Mouse (Mus musculus) hindbrain, embryonic 12.5 days (tissue): Measurements from ENCODE around the gene 1700088E04Rik. TPM values are rescaled to one million over a fixed set of nuclear protein-coding genes. Genes with fewer than 3 reads are reported as not detected.

ENCODE experiments used
- ATAC-seq: fragments of 200-750 bp; cut with Nextera tagmentation; 2 replicates; pipeline ENCODE4 v1.8.0; 2017; ENCODE audit warnings: moderate TSS enrichment; ENCODE audit not compliant: low FRiP score
- H3K27ac ChIP-seq: fragments of 300-500 bp; sonication (generic); 2 replicates; pipeline ENCODE4 v1.5.1; 2016; ENCODE audit warnings: mild to moderate bottlenecking
- H3K27me3 ChIP-seq: fragments of 300-500 bp; sonication (generic); 2 replicates; pipeline ENCODE4 v1.6.1; 2016; ENCODE audit warnings: mild to moderate bottlenecking
- H3K36me3 ChIP-seq: fragments of 300-500 bp; sonication (generic); 2 replicates; pipeline ENCODE4 v1.6.1; 2016; ENCODE audit warnings: mild to moderate bottlenecking
- H3K4me1 ChIP-seq: fragments of 300-500 bp; sonication (generic); 2 replicates; pipeline ENCODE4 v1.6.1; 2016
- H3K4me2 ChIP-seq: fragments of 300-500 bp; sonication (generic); replicated peaks from 2 replicates; pipeline ENCODE4 v1.6.1; 2016; ENCODE audit warnings: mild to moderate bottlenecking
- H3K4me3 ChIP-seq: fragments of 300-500 bp; sonication (generic); 2 replicates; pipeline ENCODE4 v1.5.1; 2016; ENCODE audit warnings: mild to moderate bottlenecking
- H3K9ac ChIP-seq: fragments of 300-500 bp; sonication (generic); 2 replicates; pipeline ENCODE4 v1.6.1; 2016; ENCODE audit warnings: mild to moderate bottlenecking, moderate library complexity
- H3K9me3 ChIP-seq: fragments of 300-500 bp; sonication (generic); replicated peaks from 2 replicates; pipeline ENCODE4 v1.6.1; 2016; ENCODE audit warnings: mild to moderate bottlenecking
- WGBS: fragments of 180-500 bp; shearing (Covaris S2); methylation state at CpG from one replicate; pipeline ENCODE4 v1.1.7; 2016; 5-methylcytosine and 5-hydroxymethylcytosine counted together
- polyA plus RNA-seq: library from polyadenylated mRNA; unstranded; fragments of >200 nt; fragmentation: Nextera tagmentation; extraction: Ambion mirVana; gene quantifications from 2 replicates; pipeline ENCODE4 v1.2.1, GENCODE M21; 2016

Gene 1700088E04Rik
- polyA plus RNA-seq, result 13.4 and 15.8 TPM in 2 replicates

GRCm38 (mm10) chr15:79140866-79141565 lies at the start of gene 1700088E04Rik, which contains the start of gene Polr2f:
1700088E04Rik (minus strand) TSS chr15:79141253.
Polr2f (plus strand) TSS chr15:79141009.
- Histone ChIP-seq H3K4me3 (peak within 1 kb of the TSS; percentile 58), H3K27ac (no peak within 1 kb of the TSS), H3K36me3 (peaks cover 25% of the 10 kb centered on the region), H3K4me2 (peak within 1 kb of the TSS; percentile 94), H3K4me1 (peaks cover 19% of the 10 kb centered on the region), H3K9ac (peak within 1 kb of the TSS; percentile 77), H3K9me3 (no peaks in the 10 kb centered on the region), H3K27me3 (no peaks in the 10 kb centered on the region; the same call in 1 of the 2 replicates)
- under 1% methylated on average over 57 of the region's 57 CpGs for WGBS
- peak; percentile 91 for ATAC-seq

- no peak overlapping the region for H3K4me3 ChIP-seq
- peaks cover 9% of the 10 kb centered on the region for H3K4me1 ChIP-seq
- H3K36me3 ChIP-seq, result no peaks in the 10 kb centered on the region
- WGBS, result 91% methylated on average over 8 of the region's 8 CpGs
- no peak overlapping the region for H3K27ac ChIP-seq
- H3K4me2 ChIP-seq, result no peak overlapping the region
- no peaks in the 10 kb centered on the region for H3K27me3 ChIP-seq
- no peak overlapping the region for H3K9ac ChIP-seq
- no peak for ATAC-seq
- H3K9me3 ChIP-seq, result no peaks in the 10 kb centered on the region
These were observed 46.8 kb upstream of the 1700088E04Rik start for GRCm38 (mm10) chr15:79187819-79188218.

GRCm38 (mm10) chr15:79185213-79185612 lies 44.2 kb upstream of the 1700088E04Rik start:
- H3K27ac ChIP-seq, result no peak overlapping the region
- no peaks in the 10 kb centered on the region for H3K36me3 ChIP-seq
- no peak overlapping the region for H3K9ac ChIP-seq
- no peak overlapping the region for H3K4me3 ChIP-seq
- WGBS, result 85% methylated on average over 10 of the region's 10 CpGs
- H3K9me3 ChIP-seq, result no peaks in the 10 kb centered on the region
- no peak overlapping the region for H3K4me2 ChIP-seq
- ATAC-seq, result no peak
- no peaks in the 10 kb centered on the region for H3K27me3 ChIP-seq
- H3K4me1 ChIP-seq, result no peaks in the 10 kb centered on the region

GRCm38 (mm10) chr15:79176905-79177304 lies 35.9 kb upstream of the 1700088E04Rik start:
- Histone ChIP-seq H3K27me3 (peaks cover 5% of the 10 kb centered on the region; the same call in 1 of the 2 replicates), H3K36me3 (no peaks in the 10 kb centered on the region), H3K4me1 (peaks cover 17% of the 10 kb centered on the region), H3K4me2 (no peak overlapping the region), H3K4me3 (no peak overlapping the region), H3K9me3 (no peaks in the 10 kb centered on the region), H3K9ac (no peak overlapping the region), H3K27ac (no peak overlapping the region)
- WGBS, result 51% methylated on average over 6 of the region's 6 CpGs
- no peak for ATAC-seq

GRCm38 (mm10) chr15:79166712-79167111 lies 25.7 kb upstream of the 1700088E04Rik start:
- H3K9me3 ChIP-seq, result no peaks in the 10 kb centered on the region
- 41% methylated on average over 8 of the region's 8 CpGs for WGBS
- ATAC-seq, result peak; percentile 60
- peak overlapping the region; percentile 76 for H3K27ac ChIP-seq
- H3K9ac ChIP-seq, result no peak overlapping the region
- 0 out of 2 replicates have a peak overlapping the region, but pooled peaks have one; percentile 8 for H3K4me2 ChIP-seq
- H3K4me3 ChIP-seq, result no peak overlapping the region
- H3K4me1 ChIP-seq, result peaks cover 32% of the 10 kb centered on the region
- H3K27me3 ChIP-seq, result peaks cover 51% of the 10 kb centered on the region
- H3K36me3 ChIP-seq, result no peaks in the 10 kb centered on the region

GRCm38 (mm10) chr15:79165140-79165539 lies 24.1 kb upstream of the 1700088E04Rik start, which contains the start of gene Sox10:
Sox10 (minus strand) TSS chr15:79165240.
- Histone ChIP-seq H3K4me2 (peak within 1 kb of the TSS; percentile 31), H3K27me3 (peaks cover 65% of the 10 kb centered on the region), H3K4me3 (peak within 1 kb of the TSS; percentile 32), H3K27ac (peak within 1 kb of the TSS; percentile 76), H3K4me1 (peaks cover 34% of the 10 kb centered on the region), H3K9ac (peak within 1 kb of the TSS; percentile 44), H3K9me3 (no peaks in the 10 kb centered on the region), H3K36me3 (no peaks in the 10 kb centered on the region)
- no peak for ATAC-seq
- WGBS, result 47% methylated on average over 5 of the region's 5 CpGs

GRCm38 (mm10) chr15:79164251-79164650 lies 23.2 kb upstream of the 1700088E04Rik start:
- Histone ChIP-seq H3K9ac (peak overlapping the region; percentile 38), H3K27ac (peak overlapping the region; percentile 23; the same call in 1 of the 2 replicates), H3K4me3 (peak overlapping the region; percentile 32), H3K4me1 (peaks cover 34% of the 10 kb centered on the region), H3K27me3 (peaks cover 63% of the 10 kb centered on the region), H3K4me2 (peak overlapping the region; percentile 31), H3K9me3 (no peaks in the 10 kb centered on the region), H3K36me3 (no peaks in the 10 kb centered on the region)
- WGBS, result 4% methylated on average over 14 of the region's 15 CpGs
- no peak for ATAC-seq

- no peak overlapping the region for H3K27ac ChIP-seq
- no peaks in the 10 kb centered on the region for H3K9me3 ChIP-seq
- WGBS, result 37% methylated on average over 14 of the region's 14 CpGs
- H3K4me2 ChIP-seq, result peak overlapping the region; percentile 22; the same call in 1 of the 2 replicates
- H3K9ac ChIP-seq, result no peak overlapping the region
- ATAC-seq, result no peak
- H3K27me3 ChIP-seq, result peaks cover 69% of the 10 kb centered on the region
- H3K36me3 ChIP-seq, result no peaks in the 10 kb centered on the region
- H3K4me3 ChIP-seq, result peak overlapping the region; percentile 32
- H3K4me1 ChIP-seq, result peaks cover 34% of the 10 kb centered on the region
These were observed 21.8 kb upstream of the 1700088E04Rik start for GRCm38 (mm10) chr15:79162822-79163221.

- H3K27me3 ChIP-seq, result peaks cover 69% of the 10 kb centered on the region
- no peak overlapping the region for H3K9ac ChIP-seq
These were observed 21.2 kb upstream of the 1700088E04Rik start for GRCm38 (mm10) chr15:79162301-79162700.

GRCm38 (mm10) chr15:79155572-79155971 lies 14.5 kb upstream of the 1700088E04Rik start:
- ATAC-seq, result no peak
- Histone ChIP-seq H3K9ac (0 out of 2 replicates have a peak overlapping the region, but pooled peaks have one; percentile 32), H3K27ac (peak overlapping the region; percentile 35; the same call in 1 of the 2 replicates), H3K36me3 (peaks cover 12% of the 10 kb centered on the region), H3K9me3 (no peaks in the 10 kb centered on the region), H3K4me2 (no peak overlapping the region), H3K4me3 (no peak overlapping the region), H3K27me3 (peaks cover 13% of the 10 kb centered on the region), H3K4me1 (peaks cover 35% of the 10 kb centered on the region)
- WGBS, result 18% methylated on average over 3 of the region's 3 CpGs

More at GRCm38 (mm10) chr15:79162301-79162700, 21.2 kb upstream of the 1700088E04Rik start:
- WGBS, result 65% methylated on average over 7 of the region's 7 CpGs
- Histone ChIP-seq H3K9me3 (no peaks in the 10 kb centered on the region), H3K36me3 (no peaks in the 10 kb centered on the region), H3K4me1 (peaks cover 34% of the 10 kb centered on the region), H3K4me3 (peak overlapping the region; percentile 32), H3K4me2 (peak overlapping the region; percentile 22), H3K27ac (no peak overlapping the region)
- no peak for ATAC-seq

GRCm38 (mm10) chr15:79152709-79153108 lies 11.7 kb upstream of the 1700088E04Rik start:
- 0 out of 2 replicates have a peak, but pooled peaks have one; percentile 30 for ATAC-seq
- H3K9me3 ChIP-seq, result no peaks in the 10 kb centered on the region
- no peaks in the 10 kb centered on the region for H3K27me3 ChIP-seq
- H3K9ac ChIP-seq, result 0 out of 2 replicates have a peak overlapping the region, but pooled peaks have one; percentile 4
- H3K4me2 ChIP-seq, result no peak overlapping the region
- H3K4me3 ChIP-seq, result no peak overlapping the region
- H3K36me3 ChIP-seq, result peaks cover 31% of the 10 kb centered on the region
- peaks cover 33% of the 10 kb centered on the region for H3K4me1 ChIP-seq
- 48% methylated on average over 6 of the region's 6 CpGs for WGBS
- peak overlapping the region; percentile 94 for H3K27ac ChIP-seq

- Histone ChIP-seq H3K27ac (peak overlapping the region; percentile 94), H3K36me3 (peaks cover 39% of the 10 kb centered on the region), H3K9me3 (no peaks in the 10 kb centered on the region), H3K4me3 (no peak overlapping the region), H3K4me2 (peak overlapping the region; percentile 8; the same call in 1 of the 2 replicates), H3K9ac (peak overlapping the region; percentile 18), H3K4me1 (peaks cover 33% of the 10 kb centered on the region), H3K27me3 (no peaks in the 10 kb centered on the region)
- 37% methylated on average over 8 of the region's 8 CpGs for WGBS
- ATAC-seq, result peak; percentile 26
These were observed 10.8 kb upstream of the 1700088E04Rik start for GRCm38 (mm10) chr15:79151881-79152280.
